Mouse (Mus musculus) cerebellum, adult 11-12 months (tissue): ENCODE measurements at regions not wholly inside any gene's neighbourhood (a gene's known extent, or its start where the extent isn't known, plus 50 kb on each side); places are given as distances from the start of the nearest gene placed in this dataset.

Source experiments
- DNase-seq: peaks from one replicate; pipeline ENCODE4 v3.0.0; 2022

- DNase-seq, result no peak
Observed at GRCm38 (mm10) chr2:124955843-124956242, 112.1 kb upstream of the Slc24a5 start.

DNA sequence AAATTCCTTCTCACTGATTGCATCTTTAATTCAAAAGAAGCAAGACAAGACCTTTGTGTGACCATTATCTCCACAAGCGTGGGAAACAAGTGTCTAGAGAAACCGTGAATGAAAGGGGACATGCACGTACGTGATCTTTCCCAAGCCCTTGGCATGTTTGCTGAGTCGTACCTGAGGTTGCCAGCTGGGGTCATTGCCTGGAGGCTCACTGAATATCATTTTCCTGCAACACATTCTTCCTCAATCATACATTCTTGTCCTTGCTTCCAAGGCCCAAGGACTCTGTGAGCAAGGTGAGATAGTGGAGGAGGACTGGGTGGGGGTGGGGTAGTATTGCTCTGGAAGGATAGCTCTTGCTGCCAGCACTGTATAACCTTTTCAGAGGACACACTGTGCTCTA, 108.5 kb upstream of the Slc24a5 start:
- no peak for DNase-seq

DNA sequence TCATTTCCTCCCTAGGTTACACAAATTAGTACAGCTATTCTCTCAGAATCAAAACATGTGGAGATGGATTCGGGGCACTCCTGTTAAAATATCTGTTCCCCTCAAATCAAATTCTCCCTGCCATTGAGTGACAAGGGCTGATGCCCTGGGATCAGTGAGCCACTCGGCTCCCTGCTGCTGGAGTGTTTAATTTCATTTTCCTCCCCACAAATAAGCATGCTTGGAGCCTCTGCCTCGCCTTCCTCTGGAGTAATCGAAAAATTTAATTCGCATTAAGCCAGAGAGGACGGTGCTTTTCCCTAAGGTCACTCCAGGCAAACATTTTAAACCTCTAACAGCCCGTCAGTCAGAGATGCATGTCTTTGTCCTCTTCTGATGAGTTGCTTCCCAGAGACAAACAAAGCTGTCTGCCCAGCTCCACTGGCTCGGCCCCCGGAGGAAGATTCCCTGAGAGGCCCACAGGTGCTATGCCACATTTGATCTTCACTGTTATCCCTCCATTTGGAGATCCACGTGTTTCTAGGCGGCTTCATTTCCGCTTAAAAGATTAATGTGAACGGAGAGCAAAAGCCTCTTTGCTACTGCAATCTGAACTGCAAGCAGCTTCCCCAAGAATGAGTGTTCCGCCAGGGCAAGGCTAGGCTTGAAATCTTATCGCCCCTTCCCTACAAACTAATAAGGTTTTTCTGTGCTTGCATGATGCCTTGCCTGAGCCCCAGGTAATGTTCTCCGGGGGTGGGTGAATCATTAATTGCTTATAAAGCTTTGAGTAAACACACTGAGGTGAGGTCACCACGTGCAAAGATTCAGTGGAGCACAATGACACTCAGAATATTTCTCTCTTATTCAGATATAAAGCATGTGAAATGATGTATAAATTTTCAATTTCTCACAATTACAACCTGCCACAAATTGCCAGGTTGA, 95.8 kb upstream of the Slc24a5 start:
- no peak for DNase-seq

- DNase-seq, result no peak
Observed at GRCm38 (mm10) chr2:124975106-124975505, 92.8 kb upstream of the Slc24a5 start.

- DNase-seq, result no peak
Observed at GRCm38 (mm10) chr2:124990976-124991375, 76.9 kb upstream of the Slc24a5 start.

DNA sequence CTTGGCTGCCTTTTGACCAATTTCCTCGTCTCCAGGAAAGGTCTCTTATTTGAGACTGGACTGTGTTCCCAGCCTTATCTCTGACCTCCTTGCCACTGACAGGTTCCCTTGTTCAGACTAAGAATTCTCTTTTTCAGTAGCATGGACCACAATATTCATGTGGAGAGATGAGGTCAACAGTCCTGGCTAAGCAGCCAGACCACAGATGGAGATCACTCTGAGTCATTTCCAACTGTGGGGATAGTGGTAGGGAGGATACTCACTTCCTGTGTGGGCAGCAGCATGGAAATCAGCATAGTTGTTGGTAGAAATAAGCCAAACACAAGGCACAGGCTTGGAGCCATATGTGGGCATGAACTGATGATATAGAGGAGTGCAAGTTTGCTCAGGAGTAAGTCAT, 52.9 kb upstream of the Slc24a5 start:
- DNase-seq, result peak; percentile 78

DNA sequence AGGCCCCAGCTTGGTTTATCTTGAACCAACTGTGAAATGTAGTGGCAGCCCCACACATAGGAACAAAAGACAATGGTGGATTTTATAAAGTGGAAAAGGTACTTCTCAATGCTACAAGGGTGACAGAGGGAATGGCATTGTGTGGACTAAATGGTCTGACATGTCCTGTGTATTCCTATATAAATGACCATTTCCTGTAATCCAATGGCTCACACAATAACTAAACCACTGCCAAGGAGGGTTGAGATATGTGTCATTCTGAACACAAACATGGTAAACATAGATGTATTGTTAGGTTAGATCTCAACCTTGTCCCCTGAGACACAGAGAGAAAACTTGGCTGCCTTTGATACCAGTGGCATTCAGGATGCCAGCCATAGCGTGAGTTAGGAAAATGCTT, 51.0 kb upstream of the Slc24a5 start:
- DNase-seq, result no peak
